Mouse (Mus musculus) myocyte (in vitro differentiated cells): ENCODE measurements around the gene Fgr.

Source experiments
- CEBPB ChIP-seq: IDR thresholded peaks from 2 replicates; pipeline ENCODE4 v1.6.1; 2011; ENCODE audit warnings: mild to moderate bottlenecking, moderate library complexity; ENCODE audit not compliant: poor library complexity, insufficient read depth, severe bottlenecking
- E2F4 ChIP-seq: IDR thresholded peaks from one replicate; pipeline ENCODE4 v1.6.1; 2011; ENCODE audit warnings: mild to moderate bottlenecking, control low read depth, moderate library complexity; ENCODE audit not compliant: insufficient read depth
- MAX ChIP-seq: IDR thresholded peaks from one replicate; pipeline ENCODE4 v1.6.1; 2011; ENCODE audit warnings: low read depth, mild to moderate bottlenecking, control low read depth
- MYOD1 ChIP-seq, 3 experiments: IDR thresholded peaks; one replicate each; pipeline ENCODE4 v1.6.1; 2011; ENCODE audit warnings: control low read depth in 2 of 3, low read depth in 2 of 3, mild to moderate bottlenecking in 2 of 3, moderate library complexity in 1 of 3; ENCODE audit not compliant: insufficient read length in 2 of 3, control insufficient read depth in 1 of 3
- MYOG ChIP-seq, 3 experiments: IDR thresholded peaks; one replicate each; pipeline ENCODE4 v1.6.1; 2011; ENCODE audit warnings: control low read depth in 2 of 3, low read depth in 2 of 3, mild to moderate bottlenecking in 2 of 3; ENCODE audit not compliant: insufficient read length in 2 of 3, control insufficient read depth in 1 of 3, insufficient read depth in 1 of 3
- POLR2A ChIP-seq: IDR thresholded peaks from one replicate; pipeline ENCODE4 v1.6.1; 2011; ENCODE audit warnings: low read depth, mild to moderate bottlenecking, control low read depth, moderate library complexity; ENCODE audit not compliant: insufficient read length
- REST ChIP-seq: IDR thresholded peaks from one replicate; pipeline ENCODE4 v1.6.1; 2011; ENCODE audit warnings: mild to moderate bottlenecking, control low read depth, moderate library complexity; ENCODE audit not compliant: insufficient read depth, insufficient read length
- SRF ChIP-seq: IDR thresholded peaks from one replicate; pipeline ENCODE4 v1.6.1; 2011; ENCODE audit warnings: low read depth; ENCODE audit not compliant: control insufficient read depth, insufficient read length
- TCF12 ChIP-seq: IDR thresholded peaks from one replicate; pipeline ENCODE4 v1.6.1; 2011; ENCODE audit warnings: mild to moderate bottlenecking, control low read depth; ENCODE audit not compliant: poor library complexity, insufficient read depth, severe bottlenecking
- USF1 ChIP-seq: IDR thresholded peaks from one replicate; pipeline ENCODE4 v1.6.1; 2011; ENCODE audit warnings: low read depth, mild to moderate bottlenecking, control low read depth, moderate library complexity

DNA sequence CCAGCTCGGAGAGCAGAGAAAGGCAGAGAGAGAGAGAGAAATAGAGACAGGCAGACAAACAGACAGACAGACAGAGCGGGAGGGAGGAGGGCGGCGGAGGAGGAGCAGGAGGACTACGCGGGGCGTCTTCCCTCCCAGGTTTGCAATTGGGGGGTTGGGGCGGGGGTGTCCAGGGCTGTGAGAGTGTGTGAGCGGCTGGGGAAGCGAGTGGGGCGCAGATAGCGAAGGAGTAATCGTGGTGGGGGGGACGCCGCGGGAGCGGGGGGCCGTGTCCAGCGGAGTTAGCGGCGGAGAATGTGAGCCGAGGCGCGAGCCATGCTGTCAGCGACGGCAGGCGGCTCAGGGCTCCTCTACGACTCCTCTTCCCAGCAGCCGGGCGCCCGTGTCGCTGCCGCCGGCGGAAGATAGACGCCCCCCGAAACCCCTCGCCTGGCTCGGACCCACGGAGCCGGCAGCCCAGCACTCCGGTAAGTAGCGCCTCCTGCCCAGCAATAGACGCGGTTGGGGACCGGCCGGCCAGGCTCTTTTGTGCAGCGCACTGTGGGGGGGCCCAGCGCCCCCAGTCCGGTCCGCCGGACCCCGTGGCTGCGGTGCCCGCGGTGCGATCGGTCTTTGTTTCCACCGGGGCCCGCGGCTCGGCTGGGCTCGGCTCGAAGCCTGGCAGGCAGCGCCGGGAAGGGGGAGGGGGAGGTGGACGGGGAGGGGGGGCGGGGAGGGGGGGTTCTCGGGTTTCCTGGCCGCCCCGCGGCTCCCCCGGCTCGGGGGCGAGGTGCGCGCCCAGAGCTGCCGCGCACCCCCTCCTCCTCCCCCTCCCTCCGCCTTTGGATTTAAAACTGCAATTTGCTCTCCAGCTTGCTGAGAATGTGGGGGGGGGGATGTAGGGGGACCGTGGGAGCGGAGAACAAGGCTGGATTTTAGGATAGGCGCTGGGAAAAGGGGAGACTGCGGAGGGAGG lies 38.2 kb downstream of the Fgr start:
- TF ChIP-seq USF1: no peak
- no peak for TF ChIP-seq MAX
- no peak for TF ChIP-seq CEBPB
- peak; percentile 24 for TF ChIP-seq POLR2A
- no peak for TF ChIP-seq SRF
- TF ChIP-seq REST: no peak
- TF ChIP-seq MYOD1 (IDR thresholded peaks at IDR 0.05; ENCODE audit: control insufficient read depth in 1 of 3, insufficient read length in 2 of 3, low read depth in 2 of 3): no peak
- no peak for TF ChIP-seq E2F4
- no peak for TF ChIP-seq TCF12
- TF ChIP-seq MYOG (IDR thresholded peaks at IDR 0.05; ENCODE audit: control insufficient read depth in 1 of 3, insufficient read depth in 1 of 3, insufficient read length in 2 of 3, low read depth in 2 of 3): peak in 1 of 3 experiments; percentile 3
